Mouse (Mus musculus) forebrain, postnatal 0 days (tissue): ENCODE data around the gene Klhl22. TPM values are rescaled to one million over a fixed set of nuclear protein-coding genes. Genes with fewer than 3 reads are reported as not detected.

Experiments
- ATAC-seq: fragments of 200-750 bp; cut with Nextera tagmentation; 2 replicates; pipeline ENCODE4 v1.8.0; 2017; ENCODE audit warnings: mild to moderate bottlenecking, moderate library complexity
- DNase-seq: peaks from one replicate; pipeline ENCODE4 v3.0.0-alpha.2; 2015
- H3K27ac ChIP-seq: fragments of 300-500 bp; sonication (generic); 2 replicates; pipeline ENCODE4 v1.5.1; 2014; ENCODE audit warnings: low read depth, mild to moderate bottlenecking, antibody characterized with exemption, low read length, moderate library complexity, mixed read lengths
- H3K27me3 ChIP-seq: fragments of 300-500 bp; sonication (generic); 2 replicates; pipeline ENCODE4 v1.6.1; 2014; ENCODE audit warnings: mild to moderate bottlenecking, low read length, mixed read lengths; ENCODE audit not compliant: insufficient read depth
- H3K36me3 ChIP-seq: fragments of 300-500 bp; sonication (generic); 2 replicates; pipeline ENCODE4 v1.6.1; 2014; ENCODE audit warnings: mild to moderate bottlenecking, moderate library complexity; ENCODE audit not compliant: insufficient read depth
- H3K4me1 ChIP-seq: fragments of 300-500 bp; sonication (generic); 2 replicates; pipeline ENCODE4 v1.6.1; 2014; ENCODE audit warnings: antibody characterized with exemption; ENCODE audit not compliant: insufficient read depth
- H3K4me2 ChIP-seq: fragments of 300-500 bp; sonication (generic); 2 replicates; pipeline ENCODE4 v1.6.1; 2014; ENCODE audit warnings: low read depth, mild to moderate bottlenecking, moderate library complexity
- H3K4me3 ChIP-seq: fragments of 300-500 bp; sonication (generic); 2 replicates; pipeline ENCODE4 v1.5.1; 2014; ENCODE audit warnings: low read depth, low read length, mixed read lengths
- H3K9ac ChIP-seq: fragments of 300-500 bp; sonication (generic); 2 replicates; pipeline ENCODE4 v1.6.1; 2014; ENCODE audit warnings: mild to moderate bottlenecking
- H3K9me3 ChIP-seq: fragments of 300-500 bp; sonication (generic); 2 replicates; pipeline ENCODE4 v1.6.1; 2016; ENCODE audit warnings: low read length
- CTCF ChIP-seq: sonication (generic); IDR thresholded peaks from 2 replicates; pipeline ENCODE4 v1.5.1; 2016; ENCODE audit warnings: antibody characterized with exemption, control low read depth, low read depth
- WGBS: fragments of 180-500 bp; shearing (Covaris S2); extraction: QIAGEN DNeasy Blood & Tissue Kit; methylation state at CpG from one replicate; pipeline ENCODE4 v1.1.7; 2014; 5-methylcytosine and 5-hydroxymethylcytosine counted together
- polyA plus RNA-seq: library from polyadenylated mRNA; unstranded; fragments of >200 nt; fragmentation: Nextera tagmentation; extraction: Ambion mirVana; gene quantifications from 2 replicates; pipeline ENCODE4 v1.2.1, GENCODE M21; 2015
- total RNA-seq: library from RNA; depleted of rRNA; stranded (reverse); fragments of >200 nt; gene quantifications from 2 replicates; pipeline ENCODE4 v1.2.3, GENCODE M21; 2014

The Klhl22 gene
- total and polyA plus RNA-seq, 2 experiments from 2014 or later, result 73.8 to 162 TPM

GRCm38 (mm10) chr16:17801777-17802455, 42.5 kb downstream of the Klhl22 start:
- ATAC-seq (no peak), DNase-seq (no peak)
- H3K27me3 ChIP-seq, result peaks cover 71% of the 10 kb centered on the region
- H3K27ac ChIP-seq, result no peak overlapping the region
- TF ChIP-seq CTCF, result no peak
- H3K4me3 ChIP-seq, result no peak overlapping the region
- no peaks in the 10 kb centered on the region for H3K9me3 ChIP-seq
- no peak overlapping the region for H3K4me2 ChIP-seq
- peaks cover 20% of the 10 kb centered on the region; the same call in 1 of the 2 replicates for H3K4me1 ChIP-seq
- no peak overlapping the region for H3K9ac ChIP-seq
- H3K36me3 ChIP-seq, result no peaks in the 10 kb centered on the region
- WGBS, result 4% methylated on average over 7 of the region's 7 CpGs

- TF ChIP-seq CTCF, result no peak
- Histone ChIP-seq H3K9ac (peak overlapping the region; percentile 45), H3K4me3 (peak overlapping the region; percentile 41), H3K4me1 (peaks cover 19% of the 10 kb centered on the region; the same call in 1 of the 2 replicates), H3K4me2 (peak overlapping the region; percentile 59), H3K36me3 (no peaks in the 10 kb centered on the region), H3K27me3 (peaks cover 70% of the 10 kb centered on the region), H3K27ac (no peak overlapping the region), H3K9me3 (no peaks in the 10 kb centered on the region)
- ATAC-seq, result no peak
- DNase-seq, result no peak
- 3% methylated on average over 18 of the region's 18 CpGs for WGBS
These were observed 43.0 kb downstream of the Klhl22 start for GRCm38 (mm10) chr16:17802456-17802838.

GRCm38 (mm10) chr16:17802839-17803674, 43.6 kb downstream of the Klhl22 start:
- Histone ChIP-seq H3K4me2 (peak overlapping the region; percentile 59), H3K9me3 (no peaks in the 10 kb centered on the region), H3K9ac (peak overlapping the region; percentile 45), H3K27ac (no peak overlapping the region), H3K36me3 (no peaks in the 10 kb centered on the region), H3K4me3 (peak overlapping the region; percentile 41), H3K27me3 (peaks cover 68% of the 10 kb centered on the region), H3K4me1 (peaks cover 23% of the 10 kb centered on the region; the same call in 1 of the 2 replicates)
- TF ChIP-seq CTCF, result peak; percentile 25; the same call in 1 of the 2 replicates
- ATAC-seq, result peak; percentile 44
- WGBS, result 2% methylated on average over 81 of the region's 83 CpGs
- DNase-seq, result peak; percentile 72

- ATAC-seq (no peak), DNase-seq (no peak)
- Histone ChIP-seq H3K36me3 (no peaks in the 10 kb centered on the region), H3K4me2 (peak overlapping the region; percentile 59), H3K9me3 (no peaks in the 10 kb centered on the region), H3K4me3 (peak overlapping the region; percentile 41), H3K27ac (no peak overlapping the region), H3K9ac (0 out of 2 replicates have a peak overlapping the region, but pooled peaks have one; percentile 35), H3K4me1 (peaks cover 23% of the 10 kb centered on the region; the same call in 1 of the 2 replicates), H3K27me3 (peaks cover 64% of the 10 kb centered on the region)
- no peak for TF ChIP-seq CTCF
- WGBS, result 8% methylated on average over 33 of the region's 33 CpGs
These were observed 44.4 kb downstream of the Klhl22 start for GRCm38 (mm10) chr16:17803675-17804448.

GRCm38 (mm10) chr16:17804449-17804912, 45.1 kb downstream of the Klhl22 start:
- H3K4me2 ChIP-seq, result peak overlapping the region; percentile 58
- peak overlapping the region; percentile 31 for H3K4me3 ChIP-seq
- TF ChIP-seq CTCF, result no peak
- DNase-seq (no peak), ATAC-seq (no peak)
- H3K27ac ChIP-seq, result no peak overlapping the region
- H3K36me3 ChIP-seq, result no peaks in the 10 kb centered on the region
- no peaks in the 10 kb centered on the region for H3K9me3 ChIP-seq
- peaks cover 28% of the 10 kb centered on the region; the same call in 1 of the 2 replicates for H3K4me1 ChIP-seq
- 2% methylated on average over 33 of the region's 33 CpGs for WGBS
- peak overlapping the region; percentile 35; the same call in 1 of the 2 replicates for H3K9ac ChIP-seq
- H3K27me3 ChIP-seq, result peaks cover 58% of the 10 kb centered on the region

GRCm38 (mm10) chr16:17804982-17805381, 45.6 kb downstream of the Klhl22 start:
- 9% methylated on average over 7 of the region's 7 CpGs for WGBS
- Histone ChIP-seq H3K9me3 (no peaks in the 10 kb centered on the region), H3K4me3 (peak overlapping the region; percentile 31), H3K4me1 (peaks cover 31% of the 10 kb centered on the region; the same call in 1 of the 2 replicates), H3K9ac (0 out of 2 replicates have a peak overlapping the region, but pooled peaks have one; percentile 35), H3K27ac (no peak overlapping the region), H3K36me3 (no peaks in the 10 kb centered on the region), H3K27me3 (peaks cover 55% of the 10 kb centered on the region), H3K4me2 (peak overlapping the region; percentile 58; the same call in 1 of the 2 replicates)
- ATAC-seq (no peak), DNase-seq (no peak)
- TF ChIP-seq CTCF, result no peak
